Mouse (Mus musculus): ENCODE results near the gene Pdx1. TPM values are rescaled to one million over a fixed set of nuclear protein-coding genes. Genes with fewer than 3 reads are reported as not detected.

Pdx1 gene
- total RNA-seq (2022), result not detected

DNA sequence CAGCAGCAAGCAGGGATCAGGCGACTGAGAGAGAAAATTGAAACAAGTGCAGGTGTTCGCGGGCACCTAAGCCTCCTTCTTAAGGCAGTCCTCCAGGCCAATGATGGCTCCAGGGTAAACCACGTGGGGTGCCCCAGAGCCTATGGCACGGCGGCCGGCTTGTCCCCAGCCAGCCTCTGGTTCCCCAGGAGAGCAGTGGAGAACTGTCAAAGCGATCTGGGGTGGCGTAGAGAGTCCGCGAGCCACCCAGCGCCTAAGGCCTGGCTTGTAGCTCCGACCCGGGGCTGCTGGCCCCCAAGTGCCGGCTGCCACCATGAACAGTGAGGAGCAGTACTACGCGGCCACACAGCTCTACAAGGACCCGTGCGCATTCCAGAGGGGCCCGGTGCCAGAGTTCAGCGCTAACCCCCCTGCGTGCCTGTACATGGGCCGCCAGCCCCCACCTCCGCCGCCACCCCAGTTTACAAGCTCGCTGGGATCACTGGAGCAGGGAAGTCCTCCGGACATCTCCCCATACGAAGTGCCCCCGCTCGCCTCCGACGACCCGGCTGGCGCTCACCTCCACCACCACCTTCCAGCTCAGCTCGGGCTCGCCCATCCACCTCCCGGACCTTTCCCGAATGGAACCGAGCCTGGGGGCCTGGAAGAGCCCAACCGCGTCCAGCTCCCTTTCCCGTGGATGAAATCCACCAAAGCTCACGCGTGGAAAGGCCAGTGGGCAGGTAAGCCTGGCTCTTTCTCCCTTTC is at the start of gene Pdx1:
Gene Pdx1 (plus strand): TSS at position 34 of the 747 bp plus-strand sequence.
- no peak for DNase-seq (ENCODE audit: low spot score in 2 of 2)

DNA sequence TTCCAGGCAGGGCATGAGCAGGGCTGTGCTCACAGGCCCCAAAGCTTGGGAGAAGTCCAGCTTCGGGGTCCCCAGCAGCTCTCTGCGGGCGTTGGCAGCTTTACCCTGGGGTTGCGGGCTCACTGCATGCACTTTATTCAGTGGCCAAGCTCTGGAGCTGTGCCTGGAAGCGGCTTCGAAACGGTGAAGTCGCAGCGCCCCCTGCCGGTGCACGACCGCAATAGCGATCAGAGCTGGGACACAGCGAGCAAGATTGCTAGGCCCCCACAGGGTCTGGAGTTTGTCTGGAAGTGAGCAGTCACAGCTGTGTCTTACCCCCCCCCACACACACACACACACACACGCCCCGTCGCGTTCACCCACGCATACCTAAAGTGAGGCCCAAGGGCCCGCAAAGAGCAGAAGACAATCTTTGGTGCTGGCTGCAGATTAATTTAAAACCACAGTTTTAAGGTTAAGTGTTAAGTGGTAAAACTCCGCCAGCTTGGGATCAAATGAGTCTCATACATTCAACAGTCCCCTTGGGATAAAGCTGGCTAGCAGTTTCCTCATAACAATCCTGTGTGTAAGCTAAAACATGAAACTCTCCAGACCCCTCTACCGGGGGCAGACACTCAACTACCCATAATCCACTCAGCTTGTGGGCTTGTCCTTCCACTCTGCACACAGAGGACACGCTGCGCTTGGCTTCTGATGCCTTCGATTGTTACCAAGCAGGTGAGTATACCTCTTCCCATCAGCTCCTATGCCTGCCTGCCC is 42.2 kb upstream of the Pdx1 start:
- DNase-seq (ENCODE audit: low spot score in 2 of 2), result peak; percentile 36 to 50

DNA sequence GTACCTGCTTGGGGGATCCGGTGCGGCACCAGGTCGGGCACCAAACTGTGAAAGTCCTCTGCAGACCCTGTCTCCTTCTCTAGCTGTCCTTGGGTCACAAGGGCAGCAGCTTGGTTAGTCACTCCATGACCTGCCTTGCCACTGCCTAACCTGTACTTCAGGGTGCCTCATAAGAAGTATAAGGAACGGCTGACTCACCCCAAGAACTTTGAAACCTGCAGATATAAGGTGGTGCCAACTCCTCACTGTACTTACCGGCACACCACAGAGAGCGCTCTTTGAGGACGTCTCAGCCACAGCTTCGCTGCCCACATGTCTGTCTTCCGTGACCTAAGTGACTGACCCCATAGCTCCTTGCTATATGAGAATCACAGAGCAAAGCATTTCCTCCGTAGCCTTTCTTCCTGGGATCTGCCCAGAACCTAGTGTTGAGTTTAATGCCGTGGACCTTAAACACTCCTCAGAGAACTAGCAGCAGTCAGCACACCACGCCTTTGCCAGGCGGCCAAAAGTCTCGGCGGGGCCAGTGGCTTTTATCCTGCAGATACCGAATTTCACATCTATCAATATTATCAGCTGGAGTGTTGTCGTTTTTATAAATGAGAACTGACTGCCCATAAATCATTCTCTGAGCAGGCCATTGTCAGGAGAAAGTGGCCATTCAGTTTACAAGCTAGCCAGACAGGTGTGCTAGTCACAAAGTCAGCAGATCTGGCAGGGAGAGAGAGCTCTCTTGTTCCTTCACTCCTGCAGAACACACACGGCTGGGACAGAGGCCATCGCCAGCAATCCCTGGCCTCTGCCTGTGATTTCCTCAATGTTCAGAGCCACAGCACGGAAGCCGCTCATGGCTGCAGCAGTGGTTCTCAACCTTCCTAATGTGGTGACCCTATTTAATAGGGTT is 34.1 kb upstream of the Pdx1 start:
- no peak for DNase-seq (ENCODE audit: low spot score in 2 of 2)

DNA sequence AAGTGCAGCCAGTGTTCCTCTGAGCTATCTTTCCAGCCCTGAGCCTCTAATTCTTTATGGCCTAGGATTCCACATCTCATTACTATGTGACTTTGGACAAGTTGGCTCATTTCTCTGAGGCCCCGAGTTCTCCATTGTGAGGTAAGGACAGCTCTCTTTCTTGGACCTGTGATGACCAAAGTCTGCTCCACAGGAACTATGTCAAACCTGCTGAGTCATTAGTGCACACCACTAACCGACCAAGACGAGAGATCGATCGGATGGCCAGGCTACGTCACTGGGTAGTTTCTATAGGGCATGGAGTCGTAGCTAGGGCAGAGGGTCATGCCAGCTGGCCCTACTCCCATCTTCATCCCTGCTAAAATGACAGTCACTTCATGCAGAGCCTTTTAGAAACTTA is 25.9 kb upstream of the Pdx1 start:
- no peak for DNase-seq (ENCODE audit: low spot score in 2 of 2)

DNA sequence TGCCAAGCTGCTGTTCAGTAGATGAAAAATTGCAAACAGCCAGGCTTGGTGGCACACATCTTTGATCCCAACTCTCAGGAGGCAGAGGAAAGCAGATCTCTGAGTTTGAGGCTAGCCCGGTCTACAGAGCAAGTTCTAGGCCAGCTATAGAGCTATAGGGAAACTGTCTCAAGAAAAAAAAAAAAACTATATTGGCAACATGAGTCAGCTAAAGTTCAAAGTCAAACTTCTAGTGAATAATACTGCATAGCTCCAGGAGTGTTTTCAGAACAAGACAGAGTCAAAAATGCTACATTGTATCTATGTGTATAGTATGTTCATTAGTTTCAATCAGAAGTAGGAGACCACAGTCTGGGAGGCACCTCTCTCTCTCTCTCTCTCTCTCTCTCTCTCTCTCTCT is 9.6 kb upstream of the Pdx1 start:
- DNase-seq (ENCODE audit: low spot score in 2 of 2), result no peak

DNA sequence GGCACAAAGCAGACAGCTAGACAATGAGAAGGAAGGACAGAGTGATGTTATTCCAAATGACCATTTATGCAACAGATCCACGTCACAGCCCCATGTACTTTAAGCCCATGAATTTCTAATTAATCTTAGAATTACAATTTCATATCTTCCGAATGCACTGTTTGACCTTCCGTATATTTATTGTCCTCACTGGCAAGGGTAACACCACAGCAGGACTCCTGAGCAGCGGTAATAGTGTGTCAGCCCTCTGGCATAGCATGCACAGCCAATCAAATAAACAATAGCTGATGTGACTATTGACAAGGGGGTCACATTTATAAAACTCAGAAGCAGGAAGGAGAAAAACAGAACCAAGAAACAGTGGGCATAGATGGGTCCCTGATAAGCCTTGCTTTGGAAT is 9.0 kb upstream of the Pdx1 start:
- no peak for DNase-seq (ENCODE audit: low spot score in 2 of 2)

DNA sequence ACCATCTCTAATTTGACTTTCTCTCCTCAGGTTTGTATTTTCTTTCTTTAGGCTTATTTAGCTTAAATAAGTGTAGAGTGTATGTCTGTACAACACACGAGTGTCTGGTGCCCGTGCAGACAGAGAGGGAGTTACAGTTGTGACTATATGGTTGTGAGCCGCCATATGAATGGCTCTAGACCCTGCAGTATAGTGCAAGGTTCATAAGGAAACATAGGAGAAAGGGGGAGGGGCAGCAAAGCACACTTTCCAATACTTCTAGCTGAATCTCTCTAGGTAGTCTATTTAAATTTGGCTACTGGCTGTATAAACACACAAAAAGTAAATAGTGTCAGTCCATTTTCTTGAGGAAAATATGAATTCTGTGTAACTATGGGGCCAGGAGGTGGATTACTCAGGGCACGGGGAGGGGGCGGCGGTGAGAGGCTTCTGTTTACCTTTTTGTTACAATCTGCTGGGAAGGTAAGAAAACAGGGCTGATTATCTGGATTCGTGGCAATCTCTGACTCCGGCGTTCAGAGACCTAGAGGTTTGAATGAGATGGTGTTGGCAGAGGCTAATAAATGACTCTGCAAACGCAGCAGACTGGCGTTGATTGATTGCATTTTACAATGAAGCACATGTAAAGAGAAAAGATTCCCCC is 7.7 kb upstream of the Pdx1 start:
- no peak for DNase-seq (ENCODE audit: low spot score in 2 of 2)

DNA sequence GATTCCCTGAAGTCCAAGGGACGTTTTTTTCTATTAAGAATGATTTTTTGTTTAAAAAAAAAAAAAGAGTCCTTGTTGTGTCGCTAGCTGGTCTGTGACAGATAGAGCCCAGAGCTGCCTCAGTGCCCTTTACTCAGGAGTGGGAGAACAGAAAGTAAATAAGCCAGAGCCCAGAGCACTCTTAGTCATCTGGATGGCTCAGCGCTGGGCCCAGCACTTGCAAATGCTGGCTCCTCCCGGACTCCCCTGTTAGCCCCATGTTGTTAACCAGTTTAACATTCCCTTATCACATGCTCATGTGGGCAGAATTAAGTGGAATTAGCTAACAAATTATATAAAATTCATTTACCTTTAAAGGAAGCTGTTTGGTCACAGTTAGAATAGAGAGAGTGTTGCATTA is 5.8 kb upstream of the Pdx1 start:
- no peak for DNase-seq (ENCODE audit: low spot score in 2 of 2)

DNA sequence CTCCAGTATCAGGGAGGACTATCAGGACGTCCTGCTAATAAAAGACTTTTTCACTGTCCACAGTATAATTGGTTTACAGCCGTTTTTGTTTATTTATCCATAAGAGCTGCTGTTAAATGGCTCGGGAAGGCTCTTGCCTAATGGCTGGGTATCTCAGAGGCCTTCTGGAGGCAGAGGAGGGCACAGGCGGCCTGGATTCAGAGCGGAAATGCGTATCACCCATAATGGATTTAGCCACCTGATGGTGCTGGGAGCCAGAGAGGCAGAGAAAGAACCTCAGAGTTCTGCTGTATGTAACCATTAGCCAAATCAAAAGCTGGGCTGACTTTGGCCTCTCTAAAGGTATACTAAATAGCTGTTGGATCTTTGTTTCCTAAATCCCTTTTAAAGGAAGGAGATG is 2.3 kb upstream of the Pdx1 start:
- no peak for DNase-seq (ENCODE audit: low spot score in 2 of 2)

DNA sequence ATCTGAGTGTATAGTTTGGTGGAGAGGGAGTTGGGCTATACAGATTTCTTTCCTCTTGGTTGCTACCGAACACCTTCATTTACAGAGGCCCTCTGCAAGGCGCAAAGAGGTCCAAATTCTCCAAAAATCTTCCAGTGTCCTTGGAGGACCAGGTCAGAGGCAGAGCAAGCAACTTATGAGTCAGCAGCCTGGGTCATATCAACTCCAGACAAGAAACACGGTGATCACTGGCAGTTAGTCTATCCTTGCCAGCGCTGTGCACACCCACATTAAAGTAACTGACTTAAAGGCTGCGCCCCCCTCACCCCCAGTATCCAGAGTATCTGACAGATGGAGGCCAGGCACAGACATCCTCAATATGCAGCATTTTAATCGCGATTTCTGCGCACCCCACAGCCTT is 1.0 kb upstream of the Pdx1 start:
- no peak for DNase-seq (ENCODE audit: low spot score in 2 of 2)

DNA sequence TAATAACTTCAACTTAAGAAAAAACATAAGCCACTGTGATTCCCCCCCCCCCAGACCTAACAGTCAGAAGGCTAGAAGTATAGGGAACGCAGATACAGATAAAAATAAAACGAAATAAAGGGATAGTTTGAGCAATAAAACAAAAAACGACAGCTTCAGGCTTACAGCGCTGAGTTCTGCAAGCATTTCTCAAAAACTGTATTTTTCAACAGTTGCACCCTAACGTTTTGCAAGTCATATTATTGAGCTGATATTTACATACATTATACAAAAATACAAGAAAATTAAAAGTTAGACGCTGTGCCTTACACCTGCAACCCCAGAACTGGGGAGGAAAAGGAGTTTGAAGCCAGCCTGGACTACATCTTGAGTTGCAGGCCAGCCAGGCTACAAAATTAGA is 388 bp upstream of the Pdx1 start:
- DNase-seq (ENCODE audit: low spot score in 2 of 2), result no peak

DNA sequence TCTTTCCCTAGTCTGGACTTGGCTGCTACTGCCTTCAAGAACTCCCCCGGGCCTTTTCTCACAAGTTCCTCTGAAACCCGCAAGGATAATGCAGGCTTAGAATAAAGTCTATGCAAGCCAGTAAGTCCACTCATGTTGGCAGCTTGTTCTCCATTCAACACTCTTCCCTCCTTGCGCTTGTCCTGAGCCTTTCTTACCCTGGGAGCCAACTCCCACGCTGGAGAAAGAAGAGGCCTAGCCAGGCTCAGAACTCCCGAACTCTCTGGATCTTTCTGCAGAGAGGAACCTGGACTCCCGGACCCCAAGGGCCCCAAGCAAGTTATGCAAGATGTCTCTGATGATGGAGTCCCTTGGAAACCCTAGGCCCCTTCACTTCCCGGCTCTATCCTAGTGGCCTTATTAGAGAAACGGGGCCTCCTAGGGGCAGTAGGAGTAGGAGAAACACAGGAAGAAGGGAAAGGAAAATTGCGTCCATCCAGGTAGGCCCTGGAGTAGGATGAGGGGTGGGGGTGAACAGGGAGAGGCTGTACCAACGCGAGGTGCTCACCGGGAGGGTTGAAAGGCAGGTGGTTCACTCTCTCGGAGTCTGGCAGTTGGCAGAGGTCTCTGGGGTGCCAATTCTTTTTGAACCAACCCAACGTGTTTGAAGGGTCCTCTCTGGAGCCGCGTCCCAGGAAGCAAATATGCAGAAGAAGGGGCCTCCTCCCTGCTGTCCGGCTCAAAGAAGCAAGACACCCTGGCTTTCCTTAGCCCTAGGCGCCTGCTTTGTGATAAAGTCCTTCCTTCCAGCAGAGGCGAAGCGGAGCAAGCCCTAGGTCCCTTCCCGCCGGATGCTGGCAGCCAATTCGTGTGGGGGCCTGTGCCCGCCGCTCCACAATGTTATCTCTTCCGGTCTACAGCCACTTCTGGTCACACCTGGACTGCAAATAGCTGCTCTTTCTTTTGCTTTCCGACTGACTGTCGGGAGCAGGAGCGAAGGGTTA is 1.2 kb downstream of the Pdx1 start:
- no peak for DNase-seq (ENCODE audit: low spot score in 2 of 2)

DNA sequence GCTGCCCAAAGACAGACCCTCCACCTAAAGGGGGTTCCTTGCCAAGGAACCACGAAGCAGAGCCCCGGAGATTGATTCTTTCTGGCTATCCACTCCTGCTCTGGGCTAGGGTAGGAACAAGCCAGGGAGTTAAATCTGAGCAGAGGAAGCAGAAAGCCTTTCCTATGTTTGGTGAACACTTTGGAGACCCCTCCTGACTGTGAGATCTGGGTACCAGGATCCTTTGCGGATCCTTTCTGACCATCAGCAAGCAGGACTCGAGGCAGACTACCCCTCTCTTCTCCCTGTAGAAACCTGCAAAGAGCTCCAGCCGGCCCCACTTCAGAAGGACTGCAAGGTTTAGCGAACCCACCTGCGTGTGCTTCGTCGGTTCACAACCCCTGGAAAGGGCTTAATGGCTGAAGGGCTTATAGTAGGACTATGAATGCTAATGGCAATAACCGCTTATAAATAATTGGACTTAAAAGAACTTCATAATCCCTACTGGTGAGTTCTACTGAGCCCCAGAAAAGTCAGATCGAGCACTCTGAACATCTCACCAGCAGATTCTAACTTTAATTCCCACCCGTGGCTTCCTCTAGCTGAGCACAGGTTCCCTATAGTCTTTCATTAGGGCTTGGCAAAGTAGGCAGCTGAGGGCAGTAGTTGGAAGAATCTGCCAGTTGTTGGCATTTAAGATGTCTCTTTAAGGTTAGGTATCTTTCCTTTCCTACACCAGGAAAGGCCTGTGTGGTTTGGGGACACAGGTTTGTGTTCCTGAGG is 2.5 kb downstream of the Pdx1 start:
- no peak for DNase-seq (ENCODE audit: low spot score in 2 of 2)

DNA sequence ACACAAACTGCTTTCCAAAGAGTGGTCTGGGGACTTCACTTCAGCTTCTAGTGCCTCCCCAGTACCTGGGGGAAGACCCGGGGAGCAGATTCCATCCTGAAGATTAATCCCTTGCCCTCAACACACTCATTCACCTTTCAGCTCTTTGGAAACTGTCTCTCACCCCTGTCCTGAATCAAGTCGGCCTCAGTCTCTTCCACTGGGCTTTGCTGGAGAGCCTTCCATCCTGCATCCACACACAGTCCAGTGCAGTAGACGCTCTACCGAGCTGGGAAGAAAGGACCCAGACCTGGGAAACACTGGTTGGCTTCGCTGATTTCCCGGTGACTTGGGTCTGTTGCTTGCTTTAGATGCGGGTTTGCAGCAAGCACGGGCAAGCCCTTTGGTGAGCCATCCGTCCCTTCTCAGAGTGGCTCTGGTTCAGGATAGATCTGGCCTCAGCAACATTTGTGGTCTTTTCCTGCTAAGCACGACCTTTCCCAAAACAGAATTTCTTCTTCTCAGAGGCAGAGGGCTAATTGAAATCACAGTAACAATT is 3.1 kb downstream of the Pdx1 start:
- DNase-seq (ENCODE audit: low spot score in 2 of 2), result no peak

DNA sequence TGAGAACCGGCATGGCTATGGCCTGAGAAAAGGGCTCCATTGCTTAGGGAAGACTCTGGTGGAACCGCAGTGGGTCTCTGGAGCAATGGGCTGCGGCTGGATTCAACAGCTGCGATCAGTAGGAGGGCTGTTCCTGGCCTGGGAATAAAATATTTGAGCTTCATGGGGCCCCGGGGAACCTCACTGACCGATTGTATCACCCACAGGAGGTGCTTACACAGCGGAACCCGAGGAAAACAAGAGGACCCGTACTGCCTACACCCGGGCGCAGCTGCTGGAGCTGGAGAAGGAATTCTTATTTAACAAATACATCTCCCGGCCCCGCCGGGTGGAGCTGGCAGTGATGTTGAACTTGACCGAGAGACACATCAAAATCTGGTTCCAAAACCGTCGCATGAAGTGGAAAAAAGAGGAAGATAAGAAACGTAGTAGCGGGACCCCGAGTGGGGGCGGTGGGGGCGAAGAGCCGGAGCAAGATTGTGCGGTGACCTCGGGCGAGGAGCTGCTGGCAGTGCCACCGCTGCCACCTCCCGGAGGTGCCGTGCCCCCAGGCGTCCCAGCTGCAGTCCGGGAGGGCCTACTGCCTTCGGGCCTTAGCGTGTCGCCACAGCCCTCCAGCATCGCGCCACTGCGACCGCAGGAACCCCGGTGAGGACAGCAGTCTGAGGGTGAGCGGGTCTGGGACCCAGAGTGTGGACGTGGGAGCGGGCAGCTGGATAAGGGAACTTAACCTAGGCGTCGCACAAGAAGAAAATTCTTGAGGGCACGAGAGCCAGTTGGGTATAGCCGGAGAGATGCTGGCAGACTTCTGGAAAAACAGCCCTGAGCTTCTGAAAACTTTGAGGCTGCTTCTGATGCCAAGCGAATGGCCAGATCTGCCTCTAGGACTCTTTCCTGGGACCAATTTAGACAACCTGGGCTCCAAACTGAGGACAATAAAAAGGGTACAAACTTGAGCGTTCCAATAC is 4.7 kb downstream of the Pdx1 start:
- no peak for DNase-seq (ENCODE audit: low spot score in 2 of 2)

DNA sequence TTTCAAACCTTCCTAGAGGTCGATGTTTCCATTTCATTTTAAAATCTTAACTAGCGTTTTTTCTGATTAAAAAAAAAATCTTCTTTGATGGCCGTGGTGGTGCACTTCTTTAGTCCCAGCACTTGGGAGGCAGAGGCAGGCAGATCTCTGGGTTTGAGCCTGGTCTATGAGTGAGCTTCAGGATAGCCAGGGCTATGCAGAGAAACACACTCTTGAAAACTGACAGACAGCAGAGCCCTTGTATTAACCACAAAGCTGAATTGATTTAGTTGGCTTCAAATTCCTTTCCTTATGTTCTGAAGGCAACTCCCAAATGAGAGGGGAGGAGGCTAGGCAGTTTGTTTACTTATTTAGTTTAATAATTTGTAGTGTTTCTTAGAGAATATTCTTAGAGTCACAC is 6.0 kb downstream of the Pdx1 start:
- no peak for DNase-seq (ENCODE audit: low spot score in 2 of 2)

DNA sequence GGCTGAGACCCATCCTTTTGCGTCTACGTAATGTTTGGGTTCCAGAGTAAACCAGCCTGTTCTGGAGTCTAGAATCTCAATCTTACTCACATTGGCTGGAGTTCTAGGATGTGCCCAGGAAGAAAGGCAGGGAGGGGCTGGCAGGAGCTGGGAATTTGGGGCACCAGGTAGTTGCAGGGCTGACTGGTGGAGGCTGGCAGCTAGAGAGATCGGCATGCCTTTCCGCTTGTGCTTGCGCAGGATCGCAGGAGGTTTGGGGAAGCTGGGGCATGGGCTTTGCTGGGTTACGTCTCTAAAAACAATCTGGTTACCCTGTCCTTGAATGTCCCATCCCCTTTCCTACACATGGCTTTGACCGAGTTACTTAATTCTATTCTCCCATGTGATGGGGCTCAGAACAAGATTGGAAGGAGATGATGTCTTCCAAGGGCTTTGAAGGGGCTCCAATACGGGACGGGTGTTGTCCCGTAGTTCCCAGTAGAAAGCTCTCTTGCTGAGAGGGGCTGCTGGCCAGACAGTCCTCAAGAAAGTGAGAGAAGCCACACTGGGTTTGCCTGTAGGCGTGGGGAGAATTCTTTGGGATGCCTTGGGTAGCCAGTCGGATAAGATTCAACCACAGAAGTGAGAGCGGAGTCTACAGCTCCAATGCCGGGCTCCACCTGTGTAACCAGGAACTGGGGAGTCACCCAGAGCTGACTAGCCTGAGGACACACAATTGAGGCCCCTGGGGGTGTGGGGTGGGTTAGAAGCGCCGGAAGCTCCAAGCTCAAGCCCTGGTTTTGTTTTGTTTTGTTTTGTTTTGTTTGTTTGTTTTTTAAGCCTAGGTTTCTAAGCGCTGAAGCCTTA is 7.2 kb downstream of the Pdx1 start:
- DNase-seq (ENCODE audit: low spot score in 2 of 2), result no peak
